Mouse (Mus musculus) ovary, adult 2 months (tissue): ENCODE results near the gene Tas2r113. TPM values are rescaled to one million over a fixed set of nuclear protein-coding genes. Genes with fewer than 3 reads are reported as not detected.

Experiments used
- polyA plus RNA-seq: library from polyadenylated mRNA; depleted of rRNA; stranded (reverse); fragments of >200 nt; gene quantifications from 2 replicates; pipeline ENCODE4 v1.2.3, GENCODE M21; 2012; rRNA removed

Gene Tas2r113
- not detected in 2 replicates for polyA plus RNA-seq

GRCm38 (mm10) chr6:132892711-132893110 lies at the start of gene Tas2r113:
Tas2r113 (plus strand) TSS chr6:132893011.

GRCm38 (mm10) chr6:132846842-132847241 lies 46.0 kb upstream of the Tas2r113 start, which contains the start of gene Tas2r123:
Tas2r123 (plus strand) TSS chr6:132847142.

GRCm38 (mm10) chr6:132855138-132855537 lies 37.7 kb upstream of the Tas2r113 start, which contains the start of gene Tas2r116:
Tas2r116 (plus strand) TSS chr6:132855438.

DNA sequence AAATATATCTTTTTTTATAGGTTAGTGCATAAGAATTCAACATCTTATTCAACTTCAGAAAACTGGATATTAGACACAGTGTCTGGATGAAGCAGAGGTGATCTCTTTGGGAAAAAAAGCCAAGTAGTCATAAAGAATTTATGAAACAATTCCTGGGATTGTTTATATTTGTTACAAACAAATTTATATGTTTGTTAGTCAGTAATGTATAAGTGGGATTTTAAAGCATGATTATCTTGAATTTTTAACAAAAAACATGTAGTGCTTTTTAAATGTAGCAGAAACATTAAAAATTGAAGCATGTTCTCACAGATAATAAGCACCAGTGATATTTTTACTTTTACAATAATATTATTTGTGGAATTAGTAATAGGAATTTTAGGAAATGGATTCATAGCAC lies 25.1 kb upstream of the Tas2r113 start, which contains the start of gene Tas2r110:
Gene Tas2r110, plus strand, starts transcription at position 301 of the 400 bp plus-strand sequence.

DNA sequence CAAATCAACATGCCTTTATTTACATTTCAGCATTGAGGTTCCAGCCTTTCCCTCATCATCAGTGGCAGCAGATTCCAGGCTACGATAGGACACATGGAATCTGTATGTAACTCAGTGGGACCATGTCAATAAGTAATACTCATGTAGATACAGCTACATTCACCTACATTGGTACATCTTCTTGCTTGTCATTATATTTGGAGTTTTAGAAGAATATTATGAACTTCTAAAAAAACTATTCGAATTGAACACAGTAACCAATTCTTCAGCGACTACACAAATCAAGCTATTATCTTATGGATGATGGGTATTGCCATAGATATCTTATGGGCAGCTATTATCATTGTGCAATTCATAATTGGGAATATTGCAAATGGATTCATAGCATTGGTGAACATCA lies 16.5 kb downstream of the Tas2r113 start, which contains the start of gene Tas2r125:
Gene Tas2r125, plus strand, starts transcription at position 301 of the 400 bp plus-strand sequence.

Other genes with a start within 250 kb of the Tas2r113 start
- not detected in 2 replicates for gene A630073D07Rik, start 241.5 kb upstream of the Tas2r113 start, polyA plus RNA-seq
- gene Tas2r120, start 236.1 kb upstream of the Tas2r113 start, polyA plus RNA-seq: not detected in 2 replicates
- not detected in 2 replicates for gene Tas2r121, start 192.0 kb upstream of the Tas2r113 start, polyA plus RNA-seq
- gene Tas2r122, start 181.1 kb upstream of the Tas2r113 start, polyA plus RNA-seq: not detected in 2 replicates
- not detected in 2 replicates for gene Tas2r115, start 155.0 kb upstream of the Tas2r113 start, polyA plus RNA-seq
- gene Tas2r124, start 138.3 kb upstream of the Tas2r113 start, polyA plus RNA-seq: not detected in 2 replicates
- not detected in 2 replicates for gene Tas2r102, start 130.9 kb upstream of the Tas2r113 start, polyA plus RNA-seq
- gene Tas2r136, start 114.8 kb upstream of the Tas2r113 start, polyA plus RNA-seq: not detected in 2 replicates
- gene Tas2r117, start 90.2 kb upstream of the Tas2r113 start, polyA plus RNA-seq: not detected in 2 replicates
- gene Tas2r123, start 45.9 kb upstream of the Tas2r113 start, polyA plus RNA-seq: not detected in 2 replicates
- not detected in 2 replicates for gene Tas2r116, start 37.6 kb upstream of the Tas2r113 start, polyA plus RNA-seq
- gene Tas2r110, start 25.0 kb upstream of the Tas2r113 start, polyA plus RNA-seq: not detected in 2 replicates
- gene Tas2r125, start 16.6 kb downstream of the Tas2r113 start, polyA plus RNA-seq: not detected in 2 replicates
- not detected in 2 replicates for gene Tas2r129, start 58.1 kb downstream of the Tas2r113 start, polyA plus RNA-seq
- gene Tas2r131, start 64.9 kb downstream of the Tas2r113 start, polyA plus RNA-seq: not detected in 2 replicates
- gene Tas2r109, start 88.0 kb downstream of the Tas2r113 start, polyA plus RNA-seq: not detected in 2 replicates
- not detected in 2 replicates for gene Tas2r103, start 144.1 kb downstream of the Tas2r113 start, polyA plus RNA-seq
- not detected in 2 replicates for gene Tas2r140, start 162.8 kb downstream of the Tas2r113 start, polyA plus RNA-seq
- 157 and 278 TPM in 2 replicates for gene Smim10l1, start 211.9 kb downstream of the Tas2r113 start, polyA plus RNA-seq